Mouse (Mus musculus) spleen, postnatal 14 days (tissue): ENCODE results near the gene Ank.
A peak's percentile ranks its signal among the peaks of the same experiment; 100 is the strongest.

Experiments
- DNase-seq, 2 experiments: peaks; one replicate each; pipeline ENCODE4 v3.0.0; 2021 to 2022; ENCODE audit warnings: low spot score in 2 of 2

Gene Ank

DNA sequence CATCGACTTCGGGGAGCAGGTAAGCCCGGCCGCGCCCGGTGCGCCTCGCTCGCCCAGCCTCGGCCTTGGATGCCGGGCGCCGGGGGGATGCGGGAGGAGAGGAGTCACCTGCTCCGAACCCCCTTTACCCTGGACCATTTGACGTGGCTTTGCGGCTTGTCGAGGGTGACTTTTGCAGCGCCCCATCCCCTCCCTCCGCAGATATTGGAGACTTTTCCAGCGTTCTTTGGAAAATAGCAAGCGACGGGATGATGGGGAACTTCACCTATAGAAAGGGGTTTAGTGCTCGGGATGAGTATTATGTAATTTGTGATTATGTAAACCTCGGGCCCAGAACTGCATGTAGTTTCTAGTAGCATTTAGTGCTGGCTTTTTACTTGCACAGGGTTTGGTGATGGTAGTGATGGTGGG, 609 bp downstream of the Ank start:
- DNase-seq, result no peak

DNA sequence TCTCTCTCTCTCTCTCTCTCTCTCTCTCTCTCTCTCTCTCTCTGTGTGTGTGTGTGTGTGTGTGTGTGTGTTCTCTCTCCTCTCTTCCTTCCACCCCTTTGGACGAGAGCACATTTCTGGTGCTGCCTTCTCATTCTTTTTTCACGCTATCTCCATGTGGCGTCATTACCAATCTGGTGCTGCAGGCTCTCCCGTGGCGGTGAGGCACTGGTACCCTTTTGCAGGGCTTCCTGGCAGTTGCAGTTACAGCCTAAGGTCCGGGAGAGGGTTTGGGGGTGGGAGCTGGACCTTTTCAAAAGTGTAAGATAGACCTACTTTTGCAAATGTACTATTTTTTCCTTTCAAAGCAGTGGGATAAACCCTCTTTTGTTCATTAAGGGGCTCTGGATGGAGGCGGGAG, 1.2 kb downstream of the Ank start:
- DNase-seq, result peak in 1 of 2 experiments; percentile 7

DNA sequence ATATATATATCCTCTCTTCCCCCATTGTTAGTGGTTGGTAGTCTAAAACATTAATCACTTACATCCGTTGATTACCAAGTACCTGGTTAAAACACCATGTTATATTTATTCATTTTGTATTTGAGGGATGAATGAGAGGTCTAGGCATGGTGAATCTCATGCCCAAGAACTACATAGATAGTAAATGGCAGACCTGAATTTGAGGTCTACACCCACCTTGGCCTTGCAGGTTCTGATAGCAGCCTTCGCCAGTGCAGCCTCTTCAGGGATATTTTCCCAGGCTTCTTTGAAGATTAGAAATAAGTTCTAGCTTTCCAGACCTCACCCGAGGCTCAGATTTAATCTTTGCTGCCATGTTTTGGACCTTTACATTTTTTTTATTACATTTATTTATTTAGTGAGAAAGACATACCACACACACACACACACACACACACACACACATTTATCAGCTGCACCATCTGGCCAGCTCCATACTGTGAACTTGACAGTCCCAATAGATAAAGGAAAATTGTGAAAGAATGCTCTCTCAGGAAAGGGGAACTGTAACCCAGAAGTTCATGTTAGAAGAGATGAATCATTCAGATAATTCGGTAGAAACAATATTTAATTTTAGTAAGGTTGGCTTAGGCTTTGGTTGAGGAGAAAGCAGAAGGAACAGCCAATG, 2.5 kb downstream of the Ank start:
- DNase-seq, result peak in 1 of 2 experiments; percentile 5

DNA sequence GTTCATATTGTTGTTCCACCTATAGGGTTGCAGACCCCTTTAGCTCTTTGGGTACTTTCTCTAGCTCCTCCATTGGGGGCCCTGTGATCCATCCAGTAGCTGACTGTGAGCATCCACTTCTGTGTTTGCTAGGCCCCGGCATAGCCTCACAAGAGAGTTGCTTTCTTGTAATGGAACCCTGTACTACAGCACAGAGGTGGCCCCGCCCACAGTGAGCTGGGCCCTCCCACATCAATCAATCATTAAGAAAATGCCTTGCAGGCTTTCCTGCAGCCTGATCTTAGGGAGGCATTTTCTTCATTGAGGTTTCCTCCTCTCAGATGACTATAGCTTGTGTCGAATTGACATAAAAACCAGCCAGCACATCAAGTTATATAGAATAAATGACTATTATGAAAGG, 3.9 kb downstream of the Ank start:
- peak in 1 of 2 experiments; percentile 7 for DNase-seq

DNA sequence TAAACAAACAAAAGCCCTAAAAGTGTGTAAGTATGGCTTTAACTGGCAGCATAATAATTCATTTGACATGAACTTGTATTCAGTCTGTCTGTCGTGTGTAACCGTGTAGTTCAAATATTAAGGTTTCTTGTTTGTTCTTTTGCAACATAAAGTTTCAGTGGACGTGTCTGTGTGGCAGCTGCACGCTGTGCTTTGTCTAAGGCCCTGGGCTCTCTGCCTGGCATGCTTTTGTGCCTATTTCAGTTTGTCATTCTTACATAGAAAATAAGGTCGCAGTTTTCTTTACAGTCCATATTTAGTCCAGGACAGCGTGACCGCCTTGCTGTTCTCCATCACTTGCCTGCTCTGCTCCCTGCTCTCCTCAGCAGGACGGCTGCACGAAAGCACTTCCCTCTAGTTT, 5.8 kb downstream of the Ank start:
- DNase-seq, result peak in 1 of 2 experiments; percentile 4

DNA sequence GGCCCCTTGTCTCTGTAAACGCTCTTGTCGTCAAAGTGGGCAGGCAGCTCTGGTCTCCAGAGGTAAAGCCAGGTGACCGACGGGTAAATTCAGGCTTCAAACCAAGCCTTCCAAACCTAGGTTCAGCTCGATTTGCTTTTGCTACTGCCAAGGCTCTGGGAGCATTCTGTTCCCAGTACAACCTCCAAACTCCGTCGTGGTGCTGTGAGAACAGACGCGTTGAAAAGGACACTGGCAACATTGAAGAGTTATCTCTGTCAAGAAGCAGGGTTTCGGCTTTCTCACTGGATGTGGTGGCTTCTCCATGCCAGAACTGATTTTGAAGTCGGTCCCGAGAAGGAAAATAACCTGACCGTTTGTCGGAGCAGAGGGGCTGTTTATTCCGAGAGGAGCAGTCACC, 9.5 kb downstream of the Ank start:
- DNase-seq, result peak in 1 of 2 experiments; percentile 4

DNA sequence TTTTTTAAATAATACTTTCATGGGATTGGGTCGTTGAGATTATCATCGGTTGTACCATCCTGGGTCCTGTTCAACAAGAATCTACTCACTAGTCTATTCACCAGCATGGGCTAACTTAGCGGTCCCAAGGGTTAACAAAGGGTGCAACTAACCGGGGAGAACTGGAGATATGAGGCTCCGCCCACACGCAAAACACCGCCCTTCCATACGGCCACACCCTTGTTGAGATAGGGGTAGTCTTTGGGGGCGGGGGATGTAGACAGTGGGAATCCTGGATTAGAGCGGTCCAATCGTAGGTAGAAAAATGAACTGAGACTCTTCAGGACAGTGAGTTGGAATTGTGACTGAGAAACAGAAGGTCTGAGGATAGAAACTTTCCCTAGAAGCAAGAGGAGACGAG, 10.2 kb downstream of the Ank start:
- peak in 1 of 2 experiments; percentile 5 for DNase-seq

DNA sequence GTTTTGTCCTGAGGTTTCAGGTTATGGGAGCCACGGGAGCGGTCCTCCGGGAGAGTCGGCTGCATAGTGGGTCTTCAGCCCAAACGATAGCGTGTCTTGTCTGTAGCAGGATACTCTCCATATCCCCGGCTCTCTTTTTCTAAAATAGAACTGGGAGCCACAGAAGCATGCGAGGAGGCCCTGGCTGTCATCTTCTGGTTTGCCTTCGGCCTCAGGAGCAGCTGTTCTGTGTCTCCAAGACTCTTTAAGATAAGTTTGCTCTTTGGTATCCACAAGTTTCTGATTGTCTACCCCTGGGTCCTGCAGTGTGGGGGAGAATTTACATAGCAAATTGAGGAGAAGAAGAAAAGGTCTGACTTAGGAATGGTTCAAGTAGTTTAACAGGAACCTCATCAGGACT, 10.7 kb downstream of the Ank start:
- peak in 1 of 2 experiments; percentile 2 for DNase-seq

DNA sequence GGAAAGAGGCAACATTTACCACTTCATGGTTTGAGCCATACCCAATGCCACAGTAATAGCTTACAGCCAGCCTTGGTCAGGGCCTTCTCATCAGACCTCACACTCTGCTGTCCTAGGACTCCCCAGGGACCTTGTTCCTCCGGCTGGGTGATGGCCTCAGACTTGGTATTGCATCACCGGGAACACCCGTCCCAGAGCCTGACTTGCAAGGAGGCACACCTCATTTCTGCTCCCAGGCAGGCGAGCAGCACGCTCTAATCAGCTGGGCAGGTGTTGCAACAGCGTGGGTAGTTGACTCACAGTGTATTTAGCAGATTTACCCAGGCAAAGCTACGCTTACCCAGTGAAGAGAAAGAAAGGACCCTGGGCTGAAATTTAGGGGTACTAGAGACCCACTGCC, 11.2 kb downstream of the Ank start:
- DNase-seq, result peak in 1 of 2 experiments; percentile 6

DNA sequence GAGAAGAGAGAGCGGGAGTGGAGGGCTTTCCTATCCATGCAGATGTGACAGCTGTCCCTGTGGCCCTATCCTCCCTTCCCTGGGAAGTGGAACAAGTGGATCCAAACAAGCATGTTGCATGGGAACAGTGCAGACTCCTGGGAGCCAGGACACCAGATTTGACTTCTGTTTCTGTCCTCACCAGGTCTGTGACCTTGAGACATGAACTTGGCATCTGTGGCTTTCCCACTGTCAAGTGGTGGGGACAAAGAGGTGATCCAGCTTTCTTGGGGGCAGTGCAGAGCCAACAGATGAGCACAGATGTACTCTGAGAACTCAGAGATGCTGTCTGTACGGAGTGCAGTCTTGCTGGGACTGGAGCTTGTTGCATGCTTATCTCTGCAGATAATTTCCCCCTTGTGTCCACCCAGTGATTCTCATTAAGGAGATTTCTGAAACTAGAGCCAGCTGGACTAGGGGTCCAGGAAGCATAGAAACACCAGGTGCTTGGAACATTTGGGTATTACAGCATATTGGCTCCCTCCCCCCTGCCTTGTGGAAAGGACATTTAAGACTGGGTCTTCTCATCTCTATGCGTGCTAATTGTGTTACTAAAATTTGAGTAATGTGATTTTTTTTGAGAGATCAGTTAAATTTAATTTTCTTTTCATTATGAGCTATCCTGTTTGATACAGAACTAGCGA, 14.0 kb downstream of the Ank start:
- DNase-seq, result no peak

DNA sequence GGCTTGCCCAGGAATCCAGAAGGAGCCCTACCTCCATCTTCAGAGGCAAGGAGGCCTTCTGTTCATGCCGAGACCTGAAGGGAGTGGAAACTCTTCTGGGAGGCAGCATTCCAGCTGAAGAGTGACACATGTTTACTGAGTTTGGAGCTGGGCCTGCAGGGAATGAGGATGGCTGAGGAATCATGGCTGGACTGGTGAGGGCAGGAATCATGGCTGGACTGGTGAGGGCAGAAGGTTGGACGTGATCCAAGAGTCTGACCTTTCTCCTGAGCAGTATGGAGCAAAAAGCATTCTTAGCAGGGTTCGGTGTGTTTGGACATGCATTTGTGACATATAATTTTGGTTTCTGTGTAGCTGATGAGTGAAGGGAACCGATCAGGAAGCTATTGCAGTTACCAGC, 15.5 kb downstream of the Ank start:
- no peak for DNase-seq

DNA sequence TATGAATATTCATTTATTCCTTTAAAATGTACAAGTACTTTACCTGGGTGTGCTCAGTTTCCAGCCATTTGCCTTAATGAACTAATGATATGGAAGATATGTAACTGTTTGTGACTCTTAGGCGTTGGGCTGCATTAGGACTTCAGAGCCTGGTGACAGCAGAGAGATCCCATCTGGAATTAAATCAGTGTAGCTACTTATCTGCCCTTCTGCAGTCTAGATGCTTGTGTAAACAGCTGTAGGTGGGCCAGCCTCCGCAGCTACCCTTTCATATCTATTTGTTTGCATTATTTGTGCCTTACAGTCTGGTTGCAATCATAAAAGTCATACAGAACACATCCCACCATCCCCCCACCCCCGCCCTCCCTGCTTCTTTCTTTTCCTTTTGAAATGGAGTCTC, 16.7 kb downstream of the Ank start:
- no peak for DNase-seq

DNA sequence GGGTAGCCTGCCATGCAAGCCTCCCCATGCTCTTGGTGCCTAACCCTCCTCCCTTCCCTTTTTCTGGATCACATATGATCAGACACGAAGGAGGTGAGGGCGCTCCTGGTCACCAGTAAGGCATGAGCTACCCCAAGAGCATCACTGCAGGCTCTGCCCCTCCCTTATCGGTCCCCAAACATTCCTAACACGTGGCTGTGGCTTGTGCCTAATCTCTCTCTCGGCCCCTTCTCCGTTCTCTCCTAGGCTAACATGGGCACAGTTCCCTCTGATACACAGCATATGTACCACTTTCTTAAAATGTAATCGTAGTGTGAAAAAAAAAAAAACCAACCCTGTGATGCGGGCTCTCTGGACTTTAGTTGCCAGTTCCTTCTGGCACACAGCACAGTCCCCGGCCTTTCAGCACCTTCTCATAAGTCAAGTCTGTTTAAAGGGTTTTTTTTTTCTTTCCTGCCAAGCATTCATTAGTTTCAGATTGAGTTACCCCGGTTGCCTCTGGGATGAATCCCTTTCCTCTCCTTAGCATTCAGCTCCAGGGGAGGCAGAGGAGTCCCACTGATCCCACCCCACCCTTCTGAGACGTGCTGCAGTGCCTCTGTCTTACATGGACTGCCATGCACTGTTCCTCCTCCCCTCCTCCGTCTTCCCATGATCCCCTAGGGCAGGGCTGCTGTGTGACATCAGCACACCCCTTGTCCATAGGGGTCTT, 19.2 kb downstream of the Ank start:
- DNase-seq, result peak; percentile 39 to 40

DNA sequence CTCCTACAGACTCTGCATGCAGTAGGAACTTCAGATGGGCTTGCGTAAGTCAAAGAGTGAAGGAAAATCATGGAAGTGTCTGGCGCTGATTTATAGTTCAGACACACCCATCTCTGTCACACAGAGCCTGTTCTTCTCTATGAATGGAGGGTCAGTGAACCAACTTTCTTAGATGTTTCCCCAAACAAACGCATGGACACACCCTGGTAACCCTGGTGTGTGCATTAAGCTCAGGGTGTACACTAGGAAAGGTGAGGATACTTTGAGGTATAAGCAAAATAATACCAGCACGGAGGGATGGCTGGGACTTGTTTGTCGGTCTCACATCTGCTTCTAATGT, 19.8 kb downstream of the Ank start:
- DNase-seq, result no peak

DNA sequence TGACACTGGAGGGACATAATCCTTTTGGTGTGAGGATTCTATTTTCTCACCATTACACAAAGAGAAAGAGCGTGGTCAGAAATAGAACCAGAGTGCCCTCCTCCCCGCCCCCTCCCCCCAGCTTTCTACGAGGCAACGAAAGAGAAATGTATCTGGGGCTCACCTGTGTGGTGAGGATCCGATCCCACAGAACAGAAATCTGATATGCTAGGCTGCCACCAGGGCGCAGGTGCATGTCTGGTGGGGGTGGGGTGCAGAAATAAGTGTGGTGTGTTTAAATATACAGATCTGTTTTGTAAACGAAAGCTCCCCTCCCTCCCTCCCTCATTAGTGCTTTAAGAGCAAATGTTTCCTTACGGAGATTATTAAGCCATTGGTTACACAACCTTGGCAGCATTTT, 20.6 kb downstream of the Ank start:
- DNase-seq, result no peak

DNA sequence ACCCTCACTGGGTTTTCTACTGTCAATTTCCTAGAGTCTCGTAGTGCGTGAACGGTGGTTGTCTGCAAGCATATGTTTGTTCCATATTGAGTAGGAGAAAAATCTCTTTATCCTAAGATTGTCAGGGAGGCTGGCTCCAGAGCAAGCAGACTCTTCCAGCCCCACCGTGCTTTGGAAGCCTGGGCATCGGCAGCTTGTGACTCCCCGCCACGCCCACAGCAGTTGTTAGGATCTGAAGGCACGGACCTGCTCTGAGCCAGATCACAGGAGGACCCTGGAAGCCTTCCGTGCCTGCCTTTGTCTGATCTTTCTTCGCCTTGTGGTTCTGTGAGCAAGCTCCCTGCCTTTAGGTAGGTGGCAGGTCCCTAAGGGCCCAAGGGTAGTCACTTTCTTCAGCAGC, 21.6 kb downstream of the Ank start:
- no peak for DNase-seq

DNA sequence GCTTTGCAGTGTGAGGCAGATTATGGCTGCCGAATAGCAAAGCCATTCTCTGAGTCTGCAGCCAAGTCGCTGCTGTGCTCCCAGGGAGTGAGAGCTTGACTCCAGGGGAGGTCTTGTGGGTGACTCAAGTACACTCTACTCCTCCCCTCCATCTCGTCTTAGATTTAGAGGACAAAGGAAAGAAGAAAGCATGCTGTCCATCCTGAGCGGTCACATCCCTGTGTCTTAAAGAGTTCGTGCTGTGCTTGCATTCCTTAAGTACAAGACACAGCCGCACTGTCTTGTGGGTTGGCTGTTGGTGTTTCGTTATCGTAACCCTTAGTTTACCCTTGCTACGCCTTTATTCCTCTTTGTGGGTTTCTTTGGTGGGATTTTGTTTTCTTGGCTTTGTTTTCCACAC, 24.2 kb downstream of the Ank start:
- DNase-seq, result no peak

DNA sequence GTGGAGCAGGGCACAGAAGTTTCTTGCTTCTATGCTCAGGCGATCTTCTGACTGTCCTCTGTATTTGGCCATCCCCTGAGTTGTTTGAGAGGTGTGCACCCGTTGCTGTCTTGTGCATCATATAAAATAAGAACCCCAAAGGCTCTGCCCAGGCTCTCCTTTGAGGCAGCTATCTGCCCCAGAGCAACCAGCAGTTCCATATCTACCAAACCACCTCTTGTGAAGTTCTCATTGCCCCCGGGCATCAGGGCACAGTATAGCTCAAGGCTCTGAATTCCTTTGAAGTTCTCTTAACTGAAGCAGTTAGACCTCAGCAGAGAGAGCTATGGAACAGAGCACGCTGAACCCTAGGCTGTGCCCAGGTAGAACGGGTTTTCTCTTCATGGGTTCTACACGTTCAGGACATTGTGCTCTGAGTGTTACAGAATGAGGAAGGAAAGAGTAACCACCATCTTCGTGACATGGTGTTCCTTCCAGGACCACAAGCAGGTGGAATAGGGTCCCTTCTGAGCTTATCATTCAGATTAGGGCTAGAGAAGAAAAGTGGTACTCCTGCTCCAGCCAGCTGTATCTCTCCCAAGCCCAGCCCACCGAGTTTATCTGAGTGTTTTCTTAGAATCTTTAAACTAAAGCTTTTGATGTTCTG, 25.1 kb downstream of the Ank start:
- no peak for DNase-seq

DNA sequence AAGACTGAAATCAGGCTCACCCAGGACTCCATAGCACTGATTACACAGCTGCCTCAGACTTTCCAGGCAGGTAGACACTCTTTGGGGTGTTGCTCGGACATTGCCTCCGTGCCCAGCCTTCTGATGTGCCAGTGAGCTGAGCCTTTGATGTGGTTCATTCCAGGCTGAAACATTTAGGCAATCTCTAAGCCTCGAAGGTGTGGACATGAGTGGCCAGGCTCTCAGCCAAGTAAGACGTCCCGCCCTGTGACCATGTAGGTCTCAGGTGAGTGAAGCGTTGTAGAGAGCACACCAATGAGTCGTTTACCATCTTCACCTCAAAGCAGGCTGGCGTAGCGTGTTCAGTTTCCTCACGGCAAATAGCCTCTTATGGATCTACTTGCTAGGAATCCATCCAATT, 25.7 kb downstream of the Ank start:
- no peak for DNase-seq

DNA sequence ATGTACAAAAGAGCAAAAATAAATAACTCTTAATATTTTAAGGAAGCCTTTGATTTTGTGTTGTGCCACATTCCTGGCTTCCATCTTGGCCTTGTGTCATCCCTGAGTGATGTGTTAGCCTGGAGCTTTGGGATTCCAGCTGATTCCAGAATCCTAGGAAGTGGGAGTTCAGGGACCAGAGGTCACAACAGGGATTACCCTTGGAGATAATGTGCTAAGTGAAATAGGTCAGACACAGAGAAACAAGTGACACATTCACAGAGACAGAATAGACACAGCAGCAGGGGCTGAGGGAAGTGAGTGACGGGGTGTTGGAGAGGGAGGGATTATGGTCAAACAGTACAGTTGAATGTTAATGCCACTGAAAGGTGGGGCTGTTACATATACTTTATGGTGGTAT, 26.3 kb downstream of the Ank start:
- no peak for DNase-seq

DNA sequence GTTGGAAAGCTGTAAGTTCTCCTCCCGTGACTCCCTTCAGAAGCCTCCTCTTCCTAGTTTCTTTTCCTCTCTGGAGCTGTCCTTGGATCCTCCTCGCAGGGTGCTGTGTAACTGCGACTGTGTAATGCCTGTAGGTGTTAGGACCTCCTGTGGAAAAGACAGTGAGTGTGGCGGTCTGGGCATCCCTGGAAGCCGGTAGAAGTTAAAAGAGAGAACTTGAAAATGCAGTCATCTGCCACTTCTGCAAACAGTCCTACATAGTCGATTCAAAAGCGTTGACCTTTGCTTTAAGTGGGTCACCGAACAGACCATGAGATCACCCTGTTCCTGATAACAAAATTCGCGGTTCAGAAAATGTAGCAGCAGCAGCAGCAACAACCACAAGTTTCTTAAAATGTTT, 27.0 kb downstream of the Ank start:
- DNase-seq, result no peak

DNA sequence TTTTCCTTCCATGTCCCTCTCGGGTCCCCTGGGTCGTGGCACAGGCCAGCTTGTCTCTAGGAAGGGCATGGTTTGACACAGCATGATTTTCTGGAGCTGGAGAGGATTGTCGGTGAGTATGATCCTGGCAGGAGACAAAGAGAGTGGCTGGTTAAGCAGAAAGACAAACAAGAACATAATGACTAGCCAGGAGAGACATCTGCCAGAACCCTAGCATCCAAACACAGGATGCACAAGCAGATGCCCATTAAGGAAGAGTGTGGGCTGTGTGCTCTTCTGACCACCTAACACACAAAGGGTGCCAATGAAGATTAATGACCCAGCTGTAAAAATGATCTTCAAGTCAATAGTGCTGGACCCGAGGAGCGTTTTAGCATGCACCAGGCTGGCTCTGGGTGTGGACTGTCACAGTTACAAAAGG, 29.5 kb downstream of the Ank start:
- DNase-seq, result no peak
